Mouse (Mus musculus): ENCODE results near the gene Gm47959. TPM values are rescaled to one million over a fixed set of nuclear protein-coding genes. Genes with fewer than 3 reads are reported as not detected.
A peak's percentile ranks its signal among the peaks of the same experiment; 100 is the strongest.

The Gm47959 gene
- total RNA-seq, 2 experiments from 2014 or later: not detected

- DNase-seq (ENCODE audit: low spot score in 2 of 2): no peak
Measured at GRCm38 (mm10) chr1:83031950-83032349, 31.6 kb downstream of the Gm47959 start.

- DNase-seq (ENCODE audit: low spot score in 2 of 2): no peak
Measured at GRCm38 (mm10) chr1:83032508-83032907, 32.2 kb downstream of the Gm47959 start.

DNA sequence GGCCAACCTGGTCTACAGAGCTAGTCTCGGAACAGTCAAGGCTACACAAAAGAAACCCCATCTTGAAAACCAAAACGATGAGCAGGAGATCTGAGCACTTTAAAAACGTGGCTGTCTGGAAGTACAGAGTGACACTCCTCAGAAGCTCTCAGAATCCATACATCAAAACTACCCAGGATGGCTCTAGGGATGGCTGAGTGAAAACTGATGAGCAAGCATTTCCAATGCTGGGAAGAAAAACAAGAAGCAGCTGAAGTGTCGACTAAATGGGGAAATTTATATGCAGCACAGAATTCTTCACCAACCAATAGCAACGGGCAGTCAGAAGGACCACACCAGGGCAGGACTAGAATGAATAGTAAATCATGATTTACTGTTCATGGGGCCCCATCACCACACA is 34.2 kb downstream of the Gm47959 start:
- DNase-seq (ENCODE audit: low spot score in 2 of 2): no peak

- DNase-seq (ENCODE audit: low spot score in 2 of 2): no peak
Measured at GRCm38 (mm10) chr1:83036892-83037667, 36.7 kb downstream of the Gm47959 start.

GRCm38 (mm10) chr1:83038109-83038672 is 37.8 kb downstream of the Gm47959 start, which contains the start of gene Slc19a3:
TSS of gene Slc19a3 (minus strand) at chr1:83038448.
- peak in 1 of 2 experiments; percentile 10 for DNase-seq (ENCODE audit: low spot score in 2 of 2)

DNA sequence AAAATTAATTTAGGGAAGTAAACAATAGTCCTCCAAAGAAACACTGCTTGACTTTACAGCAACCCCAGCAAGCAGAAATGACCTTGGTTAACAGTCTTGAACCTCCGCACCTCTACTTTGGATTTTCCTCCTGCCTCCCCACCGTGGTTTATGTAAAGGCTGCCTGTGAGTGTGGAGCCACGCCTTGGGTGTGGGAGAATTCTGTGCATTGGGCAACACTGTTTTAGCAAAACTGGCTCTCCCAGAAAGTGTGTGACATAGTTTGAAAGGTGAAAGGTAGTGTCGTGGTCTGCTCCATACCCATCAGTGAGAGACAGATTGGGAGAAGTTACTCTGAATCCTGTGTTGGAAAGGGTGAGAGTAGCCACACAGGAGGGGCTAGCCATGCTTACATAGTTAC is 38.7 kb downstream of the Gm47959 start:
- DNase-seq (ENCODE audit: low spot score in 2 of 2): no peak

DNA sequence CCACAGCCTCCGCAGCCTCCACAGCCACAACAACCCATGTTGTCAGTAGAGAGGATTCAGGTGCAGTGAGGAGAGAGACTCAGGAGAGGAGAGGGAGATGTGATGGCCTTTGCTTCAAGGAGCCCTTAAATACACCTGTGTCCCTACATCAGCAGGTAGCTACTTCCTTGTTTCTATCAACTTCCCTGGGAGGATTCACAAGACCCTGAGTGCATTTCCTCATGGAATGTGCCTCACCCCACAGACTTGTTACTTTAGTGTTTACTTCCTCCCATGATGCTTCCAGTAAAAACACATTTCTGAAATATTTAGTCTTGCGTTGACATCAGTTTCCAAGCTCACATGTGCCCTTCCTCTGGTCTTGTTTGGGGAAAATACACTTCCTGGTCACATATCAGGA is 42.0 kb downstream of the Gm47959 start, which contains the start of gene Krtap28-10:
Gene Krtap28-10, minus strand, starts transcription at position 101 of the 400 bp plus-strand sequence.
- DNase-seq (ENCODE audit: low spot score in 2 of 2): no peak

DNA sequence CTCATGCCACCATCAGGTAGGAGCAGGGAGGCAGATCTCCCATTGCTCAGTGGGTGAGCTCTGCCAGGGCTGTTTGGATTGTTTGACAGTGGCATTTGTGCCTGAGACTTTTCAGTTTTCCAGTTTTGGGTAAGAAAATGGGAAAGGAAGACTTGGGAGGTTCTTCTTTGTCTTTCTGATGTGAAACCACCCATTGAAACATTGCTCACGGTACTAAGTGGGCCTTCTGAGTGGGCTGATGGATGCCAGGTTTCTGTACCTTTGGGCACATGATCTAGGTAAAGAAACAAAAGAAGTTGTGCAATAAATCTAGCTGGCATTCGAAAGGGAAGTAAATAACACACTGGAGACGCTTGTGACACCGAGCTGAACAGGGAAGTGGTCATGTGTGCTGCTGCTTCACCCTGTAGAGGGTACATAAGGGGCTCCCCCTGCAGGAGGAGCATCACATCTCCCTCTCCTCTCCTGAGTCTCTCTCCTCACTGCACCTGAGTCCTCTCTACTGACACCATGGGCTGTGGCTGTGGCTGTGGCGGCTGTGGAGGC is 44.6 kb downstream of the Gm47959 start, which contains the start of gene Gm47969:
Gene Gm47969, plus strand, starts transcription at position 51 of the 546 bp plus-strand sequence.
- DNase-seq (ENCODE audit: low spot score in 2 of 2): no peak

Other genes starting within 250 kb of the Gm47959 start
- not detected for gene Tm4sf20, start 232.1 kb upstream of the Gm47959 start, total RNA-seq (2021)
- not detected for gene Gm47791, start 229.3 kb upstream of the Gm47959 start, total RNA-seq (2021)
- gene Agfg1, start 161.1 kb upstream of the Gm47959 start, total RNA-seq (2021): 10 to 100 TPM; 37.1 to 41.4 TPM
- gene A030005L19Rik, start 87.2 kb upstream of the Gm47959 start, total RNA-seq (2021): not detected
- gene A030014E15Rik, start 75.6 kb upstream of the Gm47959 start, total RNA-seq (2021): not detected
- not detected for gene Gm6217, start 69.1 kb upstream of the Gm47959 start, total RNA-seq (2021)
- not detected for gene A030003K21Rik, start 57.2 kb upstream of the Gm47959 start, total RNA-seq (2021)
- not detected for gene Gm7544, start 44.5 kb upstream of the Gm47959 start, total RNA-seq (2021)
- gene Gm47955, start 40.3 kb upstream of the Gm47959 start, total RNA-seq (2021): not detected
- gene Slc19a3, start 37.9 kb downstream of the Gm47959 start, total RNA-seq (2021): under 1 TPM; 0.25 to 0.26 TPM
- not detected for gene Krtap28-10, start 41.9 kb downstream of the Gm47959 start, total RNA-seq (2021)
- gene Gm47969, start 44.4 kb downstream of the Gm47959 start, total RNA-seq (2021): not detected
- not detected for gene A030005K14Rik, start 58.8 kb downstream of the Gm47959 start, total RNA-seq (2021)
- gene Krtap28-13, start 60.4 kb downstream of the Gm47959 start, total RNA-seq (2021): not detected
- not detected for gene Ccl20, start 116.2 kb downstream of the Gm47959 start, total RNA-seq (2021)
- not detected for gene Daw1, start 159.2 kb downstream of the Gm47959 start, total RNA-seq (2021)